Mouse (Mus musculus) liver, postnatal 0 days (tissue): ENCODE data around the gene Gm5089. TPM values are rescaled to one million over a fixed set of nuclear protein-coding genes. Genes with fewer than 3 reads are reported as not detected.

Experiments
- ATAC-seq: fragments of 200-750 bp; cut with Nextera tagmentation; 2 replicates; pipeline ENCODE4 v1.8.0; 2017; ENCODE audit warnings: mild to moderate bottlenecking, moderate library complexity
- DNase-seq: peaks from one replicate; pipeline ENCODE4 v3.0.0-alpha.2; 2016
- H3K27ac ChIP-seq: fragments of 300-500 bp; sonication (generic); 2 replicates; pipeline ENCODE4 v1.5.1; 2014; ENCODE audit warnings: antibody characterized with exemption, moderate library complexity, mild to moderate bottlenecking, low read depth
- H3K27me3 ChIP-seq: fragments of 300-500 bp; sonication (generic); 2 replicates; pipeline ENCODE4 v1.6.1; 2014; ENCODE audit warnings: low read length, control low read depth, mixed read lengths; ENCODE audit not compliant: insufficient read depth
- H3K36me3 ChIP-seq: fragments of 300-500 bp; sonication (generic); replicated peaks from 2 replicates; pipeline ENCODE4 v1.6.1; 2014; ENCODE audit warnings: mild to moderate bottlenecking, control low read depth, low read length, moderate library complexity, mixed read lengths; ENCODE audit not compliant: insufficient read depth
- H3K4me1 ChIP-seq: fragments of 300-500 bp; sonication (generic); 2 replicates; pipeline ENCODE4 v1.6.1; 2014; ENCODE audit warnings: antibody characterized with exemption, mild to moderate bottlenecking, control low read depth; ENCODE audit not compliant: insufficient read depth
- H3K4me2 ChIP-seq: fragments of 300-500 bp; sonication (generic); 2 replicates; pipeline ENCODE4 v1.6.1; 2014; ENCODE audit warnings: low read depth, mild to moderate bottlenecking, low read length, moderate library complexity, mixed read lengths
- H3K4me3 ChIP-seq: fragments of 300-500 bp; sonication (generic); 2 replicates; pipeline ENCODE4 v1.5.1; 2014; ENCODE audit warnings: low read depth, low read length
- H3K9ac ChIP-seq: fragments of 300-500 bp; sonication (generic); replicated peaks from 2 replicates; pipeline ENCODE4 v1.6.1; 2014; ENCODE audit warnings: mild to moderate bottlenecking, moderate library complexity
- H3K9me3 ChIP-seq: fragments of 300-500 bp; sonication (generic); 2 replicates; pipeline ENCODE4 v1.6.1; 2016; ENCODE audit warnings: mild to moderate bottlenecking, control low read depth, low read length, mixed read lengths
- CTCF ChIP-seq: sonication (generic); IDR thresholded peaks from 2 replicates; pipeline ENCODE4 v1.5.1; 2016; ENCODE audit warnings: antibody characterized with exemption, low read depth
- EP300 ChIP-seq: IDR thresholded peaks from 2 replicates; pipeline ENCODE4 v1.6.1; 2016; ENCODE audit warnings: antibody characterized with exemption, low read depth, mild to moderate bottlenecking
- WGBS: fragments of 180-500 bp; shearing (Covaris S2); extraction: QIAGEN DNeasy Blood & Tissue Kit; methylation state at CpG from one replicate; pipeline ENCODE4 v1.1.7; 2014; ENCODE audit not compliant: insufficient replicate concordance; 5-methylcytosine and 5-hydroxymethylcytosine counted together
- polyA plus RNA-seq: library from polyadenylated mRNA; unstranded; fragments of >200 nt; fragmentation: Nextera tagmentation; extraction: Ambion mirVana; gene quantifications from 2 replicates; pipeline ENCODE4 v1.2.1, GENCODE M21; 2015

Gm5089 gene
- polyA plus RNA-seq, 1 experiment from 2014 or later, result not detected

- peaks cover 75% of the 10 kb centered on the region for H3K27me3 ChIP-seq
- H3K36me3 ChIP-seq, result no peaks in the 10 kb centered on the region
- peak overlapping the region; percentile 62 for H3K4me2 ChIP-seq
- H3K4me1 ChIP-seq, result 0 out of 2 replicates have a peak, but pooled peaks cover 3% of the 10 kb centered on the region
- WGBS, result 6% methylated on average over 32 of the region's 32 CpGs
- no peaks in the 10 kb centered on the region for H3K9me3 ChIP-seq
- H3K9ac ChIP-seq, result no peak overlapping the region
- no peak for ATAC-seq
- peak overlapping the region; percentile 35 for H3K4me3 ChIP-seq
- TF ChIP-seq CTCF (no peak), EP300 (no peak)
- no peak overlapping the region for H3K27ac ChIP-seq
- DNase-seq, result no peak
Measured at GRCm38 (mm10) chr14:122453388-122453995, 2.6 kb upstream of the Gm5089 start.

DNA sequence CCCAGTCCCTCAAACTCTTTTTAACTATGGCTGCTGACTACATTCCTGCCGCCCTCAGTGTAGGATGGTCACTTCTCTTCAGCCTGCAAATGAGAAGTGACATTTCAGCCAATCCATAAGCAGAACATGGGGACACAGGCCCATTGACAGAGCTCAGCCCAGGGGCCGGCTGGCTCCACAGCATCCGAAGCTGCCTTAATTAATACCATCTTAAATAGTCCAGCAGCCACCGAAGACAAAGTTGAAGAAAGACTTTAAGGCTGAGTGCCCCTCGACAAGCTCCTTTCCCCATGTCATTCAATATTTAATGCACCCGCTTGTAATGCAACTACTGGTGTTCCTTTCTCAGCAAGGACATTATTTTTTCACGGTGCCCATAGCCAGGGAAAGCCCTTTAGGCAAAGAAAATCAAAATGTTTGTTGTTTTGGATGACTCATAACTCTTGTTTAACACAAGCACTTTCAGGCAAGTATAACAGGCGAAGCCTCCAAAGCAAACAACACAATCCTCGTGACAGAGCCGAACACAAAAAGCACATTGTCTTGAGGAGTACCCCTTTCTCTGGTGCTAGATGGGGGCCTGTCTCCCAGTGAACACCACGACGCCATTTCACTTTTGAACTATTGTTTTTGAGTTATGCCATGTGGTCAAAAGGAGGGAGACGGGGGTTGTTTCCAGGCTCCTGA is 1.9 kb upstream of the Gm5089 start:
- Histone ChIP-seq H3K9me3 (no peaks in the 10 kb centered on the region), H3K4me1 (0 out of 2 replicates have a peak, but pooled peaks cover 3% of the 10 kb centered on the region), H3K27me3 (peaks cover 76% of the 10 kb centered on the region), H3K36me3 (no peaks in the 10 kb centered on the region), H3K27ac (no peak overlapping the region), H3K4me3 (peak overlapping the region; percentile 35; the same call in 1 of the 2 replicates), H3K4me2 (peak overlapping the region; percentile 62), H3K9ac (no peak overlapping the region)
- ATAC-seq (no peak), DNase-seq (no peak)
- 53% methylated on average over 13 of the region's 13 CpGs for WGBS
- TF ChIP-seq CTCF (no peak), EP300 (no peak)

GRCm38 (mm10) chr14:122451551-122452145 is 733 bp upstream of the Gm5089 start:
- 51% methylated on average over 5 of the region's 5 CpGs for WGBS
- ATAC-seq (no peak), DNase-seq (no peak)
- Histone ChIP-seq H3K4me2 (no peak overlapping the region), H3K9me3 (no peaks in the 10 kb centered on the region), H3K9ac (no peak overlapping the region), H3K4me1 (0 out of 2 replicates have a peak, but pooled peaks cover 3% of the 10 kb centered on the region), H3K36me3 (no peaks in the 10 kb centered on the region), H3K27me3 (peaks cover 81% of the 10 kb centered on the region), H3K4me3 (no peak overlapping the region), H3K27ac (no peak overlapping the region)
- TF ChIP-seq EP300, result no peak
- no peak for TF ChIP-seq CTCF

GRCm38 (mm10) chr14:122449601-122450495 is 1.1 kb downstream of the Gm5089 start:
- DNase-seq (no peak), ATAC-seq (no peak)
- H3K9me3 ChIP-seq, result no peaks in the 10 kb centered on the region
- peaks cover 67% of the 10 kb centered on the region for H3K27me3 ChIP-seq
- no peaks in the 10 kb centered on the region for H3K36me3 ChIP-seq
- H3K4me3 ChIP-seq, result no peak overlapping the region
- H3K9ac ChIP-seq, result no peak overlapping the region
- no peak overlapping the region for H3K27ac ChIP-seq
- no peak for TF ChIP-seq CTCF
- no peak for TF ChIP-seq EP300
- 0 out of 2 replicates have a peak, but pooled peaks cover 3% of the 10 kb centered on the region for H3K4me1 ChIP-seq
- 4% methylated on average over 29 of the region's 29 CpGs for WGBS
- peak overlapping the region; percentile 63; the same call in 1 of the 2 replicates for H3K4me2 ChIP-seq

DNA sequence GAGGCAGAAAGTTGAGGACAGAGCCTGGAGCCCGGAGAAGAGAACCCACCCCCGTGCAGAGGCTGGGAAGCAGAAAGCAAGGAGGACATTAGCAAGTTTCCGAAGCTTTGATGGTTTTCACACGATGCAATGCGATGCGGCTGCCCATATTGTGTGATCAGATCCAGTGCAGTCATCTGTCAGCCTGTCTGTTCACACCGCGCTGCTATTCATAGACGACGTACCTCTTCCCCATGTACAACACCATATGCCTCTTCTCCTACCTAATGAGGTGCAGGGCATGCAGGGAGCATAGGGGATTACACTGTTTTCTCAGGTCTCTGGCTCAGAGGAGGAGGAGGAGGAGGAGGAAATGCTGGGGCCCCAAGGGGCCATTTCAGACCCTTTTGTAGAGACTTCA is 14.1 kb downstream of the Gm5089 start:
- Histone ChIP-seq H3K36me3 (no peaks in the 10 kb centered on the region), H3K27ac (no peak overlapping the region), H3K9me3 (no peaks in the 10 kb centered on the region), H3K4me1 (no peaks in the 10 kb centered on the region), H3K4me2 (no peak overlapping the region), H3K4me3 (no peak overlapping the region), H3K27me3 (no peaks in the 10 kb centered on the region), H3K9ac (no peak overlapping the region)
- TF ChIP-seq EP300 (no peak), CTCF (no peak)
- WGBS, result 76% methylated on average over 10 of the region's 10 CpGs
- no peak for DNase-seq
- ATAC-seq, result no peak

DNA sequence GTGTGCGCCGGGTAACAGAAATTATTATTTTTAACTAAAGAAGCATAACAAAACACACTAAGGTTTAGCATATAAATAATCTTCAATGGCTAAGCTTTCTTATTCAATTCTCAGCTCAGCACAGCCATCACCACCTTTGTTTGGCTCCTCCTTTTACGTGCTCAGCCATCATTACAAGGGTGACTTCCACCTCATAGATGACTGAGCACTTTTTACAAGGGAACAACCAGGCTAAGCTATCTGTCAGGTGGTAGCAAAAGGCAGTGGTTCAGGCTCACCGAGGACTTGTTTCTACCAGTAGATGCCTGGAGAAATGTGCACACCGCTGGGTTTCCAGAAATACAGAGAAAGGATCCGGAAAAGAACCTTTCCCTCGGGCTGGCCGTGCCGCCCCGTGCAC is 16.9 kb downstream of the Gm5089 start:
- no peak overlapping the region for H3K9ac ChIP-seq
- no peak overlapping the region for H3K4me2 ChIP-seq
- 81% methylated on average over 10 of the region's 10 CpGs for WGBS
- ATAC-seq, result no peak
- H3K27ac ChIP-seq, result no peak overlapping the region
- no peak overlapping the region for H3K4me3 ChIP-seq
- TF ChIP-seq EP300, result no peak
- TF ChIP-seq CTCF, result no peak
- no peaks in the 10 kb centered on the region for H3K36me3 ChIP-seq
- DNase-seq, result no peak
- no peaks in the 10 kb centered on the region for H3K9me3 ChIP-seq
- H3K4me1 ChIP-seq, result no peaks in the 10 kb centered on the region
- H3K27me3 ChIP-seq, result no peaks in the 10 kb centered on the region
